Mouse (Mus musculus) megakaryocyte, embryonic 14.5 days (primary cell): ENCODE measurements around the gene Slc29a1.

ENCODE experiments used
- FLI1 ChIP-seq: IDR thresholded peaks from 2 replicates; pipeline ENCODE4 v1.6.1; 2012; ENCODE audit warnings: low read length, inconsistent platforms, mixed read lengths
- GATA1 ChIP-seq: IDR thresholded peaks from 3 replicates; pipeline ENCODE4 v1.6.1; 2012; ENCODE audit warnings: mixed read lengths, low read length, inconsistent platforms, borderline replicate concordance

DNA sequence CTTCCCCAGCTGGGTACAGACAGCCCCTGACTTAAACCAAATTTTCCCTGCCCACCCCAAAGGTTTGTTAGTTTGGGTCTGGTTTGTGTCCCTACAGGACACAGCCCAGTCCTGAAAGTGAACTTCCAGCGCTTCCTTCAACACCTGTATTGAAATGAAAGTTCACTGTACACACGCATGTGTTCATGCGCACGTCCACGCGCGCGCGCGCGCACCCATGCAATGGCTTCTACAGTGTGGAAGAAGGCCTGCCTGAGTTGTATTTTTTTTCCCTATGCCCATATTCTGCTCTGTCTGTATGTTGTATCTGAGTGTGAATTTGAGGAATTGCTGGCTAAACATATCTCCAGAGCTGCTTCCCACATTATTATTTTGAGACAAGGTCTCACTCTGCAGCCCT, 34.3 kb downstream of the Slc29a1 start:
- no peak for TF ChIP-seq GATA1
- no peak for TF ChIP-seq FLI1
